Mouse (Mus musculus) embryonic fibroblast, embryonic 13.5 days (primary cell): ENCODE measurements at regions not wholly inside any gene's neighbourhood (a gene's known extent, or its start where the extent isn't known, plus 50 kb on each side); places are given as distances from the start of the nearest gene placed in this dataset.

Experiments used
- CTCF ChIP-seq: IDR thresholded peaks from 2 replicates; pipeline ENCODE4 v1.5.1; 2011; ENCODE audit warnings: mild to moderate bottlenecking, control low read depth, low read length, moderate library complexity, borderline replicate concordance; ENCODE audit not compliant: insufficient read depth
- POLR2A ChIP-seq: IDR thresholded peaks from 2 replicates; pipeline ENCODE4 v1.6.1; 2011; ENCODE audit warnings: low read depth, mild to moderate bottlenecking, control low read depth, low read length, moderate library complexity

GRCm38 (mm10) chr6:71057209-71057858 lies 86.9 kb downstream of the Thnsl2 start:
- TF ChIP-seq CTCF (no peak), POLR2A (no peak)
